Mouse (Mus musculus): Measurements from ENCODE around the gene Arhgap10. TPM values are rescaled to one million over a fixed set of nuclear protein-coding genes. Genes with fewer than 3 reads are reported as not detected.

Arhgap10 gene
- total and polyA plus RNA-seq, 2 experiments from 2014 or later = 23.6 to 33.3 TPM

- TF ChIP-seq EP300 (IDR thresholded peaks at IDR 0.05; ENCODE audit: low read depth) (no peak), CTCF (IDR thresholded peaks at IDR 0.05; ENCODE audit: low read depth) (no peak)
- WGBS = 71% methylated on average over 6 of the region's 6 CpGs
Observed at GRCm38 (mm10) chr8:77461392-77461791, 56.4 kb downstream of the Arhgap10 start.

GRCm38 (mm10) chr8:77460363-77460762, 57.4 kb downstream of the Arhgap10 start:
- peaks cover 11% of the 10 kb centered on the region for H3K4me1 ChIP-seq (ENCODE audit: control insufficient read depth, insufficient read depth)
- H3K27me3 ChIP-seq (ENCODE audit: control insufficient read depth, insufficient read depth, low read length) = no peaks in the 10 kb centered on the region
- H3K4me2 ChIP-seq (ENCODE audit: low read depth, low read length) = no peak overlapping the region
- no peak overlapping the region for H3K4me3 ChIP-seq (ENCODE audit: low read depth, low read length)
- no peaks in the 10 kb centered on the region for H3K36me3 ChIP-seq (replicated peaks; ENCODE audit: control insufficient read depth, insufficient read depth, low read length)
- no peaks in the 10 kb centered on the region for H3K9me3 ChIP-seq (replicated peaks; ENCODE audit: control insufficient read depth, low read length)
- ATAC-seq (ENCODE audit: insufficient read depth, low read depth) = no peak
- no peak overlapping the region for H3K9ac ChIP-seq (replicated peaks; ENCODE audit: low read depth, low read length)
- no peak for TF ChIP-seq EP300 (IDR thresholded peaks at IDR 0.05; ENCODE audit: low read depth)
- TF ChIP-seq CTCF (IDR thresholded peaks at IDR 0.05; ENCODE audit: low read depth) = no peak
- DNase-seq (ENCODE audit: low spot score) = no peak
- WGBS = 64% methylated on average over 2 of the region's 2 CpGs
- no peak overlapping the region for H3K27ac ChIP-seq (ENCODE audit: low read depth)

More at GRCm38 (mm10) chr8:77461392-77461791, 56.4 kb downstream of the Arhgap10 start:
- Histone ChIP-seq H3K4me3 (ENCODE audit: low read depth, low read length) (no peak overlapping the region), H3K36me3 (replicated peaks; ENCODE audit: control insufficient read depth, insufficient read depth, low read length) (no peaks in the 10 kb centered on the region), H3K9me3 (replicated peaks; ENCODE audit: control insufficient read depth, low read length) (no peaks in the 10 kb centered on the region), H3K27me3 (ENCODE audit: control insufficient read depth, insufficient read depth, low read length) (no peaks in the 10 kb centered on the region), H3K4me1 (ENCODE audit: control insufficient read depth, insufficient read depth) (peaks cover under 1% of the 10 kb centered on the region; the same call in 1 of the 2 replicates), H3K4me2 (ENCODE audit: low read depth, low read length) (no peak overlapping the region), H3K27ac (ENCODE audit: low read depth) (no peak overlapping the region), H3K9ac (replicated peaks; ENCODE audit: low read depth, low read length) (no peak overlapping the region)
- DNase-seq (ENCODE audit: low spot score) = no peak
- no peak for ATAC-seq (ENCODE audit: insufficient read depth, low read depth)

- H3K27me3 ChIP-seq (ENCODE audit: control insufficient read depth, insufficient read depth, low read length) = no peaks in the 10 kb centered on the region
- ATAC-seq (ENCODE audit: insufficient read depth, low read depth) (no peak), DNase-seq (ENCODE audit: low spot score) (no peak)
- no peak overlapping the region for H3K9ac ChIP-seq (replicated peaks; ENCODE audit: low read depth, low read length)
- no peaks in the 10 kb centered on the region for H3K9me3 ChIP-seq (replicated peaks; ENCODE audit: control insufficient read depth, low read length)
- H3K36me3 ChIP-seq (replicated peaks; ENCODE audit: control insufficient read depth, insufficient read depth, low read length) = no peaks in the 10 kb centered on the region
- no peak for TF ChIP-seq CTCF (IDR thresholded peaks at IDR 0.05; ENCODE audit: low read depth)
- no peak for TF ChIP-seq EP300 (IDR thresholded peaks at IDR 0.05; ENCODE audit: low read depth)
- WGBS = 74% methylated on average over 7 of the region's 7 CpGs
- H3K27ac ChIP-seq (ENCODE audit: low read depth) = no peak overlapping the region
- no peak overlapping the region for H3K4me2 ChIP-seq (ENCODE audit: low read depth, low read length)
- no peak overlapping the region for H3K4me3 ChIP-seq (ENCODE audit: low read depth, low read length)
- H3K4me1 ChIP-seq (ENCODE audit: control insufficient read depth, insufficient read depth) = peaks cover 18% of the 10 kb centered on the region
Observed at GRCm38 (mm10) chr8:77459696-77460095, 58.1 kb downstream of the Arhgap10 start.

GRCm38 (mm10) chr8:77458575-77458974, 59.2 kb downstream of the Arhgap10 start:
- Histone ChIP-seq H3K4me3 (ENCODE audit: low read depth, low read length) (no peak overlapping the region), H3K4me2 (ENCODE audit: low read depth, low read length) (no peak overlapping the region), H3K27me3 (ENCODE audit: control insufficient read depth, insufficient read depth, low read length) (no peaks in the 10 kb centered on the region), H3K9ac (replicated peaks; ENCODE audit: low read depth, low read length) (no peak overlapping the region), H3K9me3 (replicated peaks; ENCODE audit: control insufficient read depth, low read length) (no peaks in the 10 kb centered on the region), H3K36me3 (replicated peaks; ENCODE audit: control insufficient read depth, insufficient read depth, low read length) (no peaks in the 10 kb centered on the region), H3K27ac (ENCODE audit: low read depth) (0 out of 2 replicates have a peak overlapping the region, but pooled peaks have one; percentile 4), H3K4me1 (ENCODE audit: control insufficient read depth, insufficient read depth) (peaks cover 23% of the 10 kb centered on the region)
- TF ChIP-seq EP300 (IDR thresholded peaks at IDR 0.05; ENCODE audit: low read depth) (no peak), CTCF (IDR thresholded peaks at IDR 0.05; ENCODE audit: low read depth) (no peak)
- no peak for DNase-seq (ENCODE audit: low spot score)
- 93% methylated on average over 4 of the region's 4 CpGs for WGBS
- no peak for ATAC-seq (ENCODE audit: insufficient read depth, low read depth)

- H3K9me3 ChIP-seq (replicated peaks; ENCODE audit: control insufficient read depth, low read length) = no peaks in the 10 kb centered on the region
- H3K4me1 ChIP-seq (ENCODE audit: control insufficient read depth, insufficient read depth) = peaks cover 23% of the 10 kb centered on the region
- DNase-seq (ENCODE audit: low spot score) (no peak), ATAC-seq (ENCODE audit: insufficient read depth, low read depth) (no peak)
- 82% methylated on average over 6 of the region's 6 CpGs for whole genome bisulfite sequencing
- no peak overlapping the region for H3K4me3 ChIP-seq (ENCODE audit: low read depth, low read length)
- TF ChIP-seq EP300 (IDR thresholded peaks at IDR 0.05; ENCODE audit: low read depth) (no peak), CTCF (IDR thresholded peaks at IDR 0.05; ENCODE audit: low read depth) (no peak)
- no peaks in the 10 kb centered on the region for H3K27me3 ChIP-seq (ENCODE audit: control insufficient read depth, insufficient read depth, low read length)
- H3K36me3 ChIP-seq (replicated peaks; ENCODE audit: control insufficient read depth, insufficient read depth, low read length) = no peaks in the 10 kb centered on the region
- peak overlapping the region; percentile 48; the same call in 1 of the 2 replicates for H3K27ac ChIP-seq (ENCODE audit: low read depth)
- H3K4me2 ChIP-seq (ENCODE audit: low read depth, low read length) = no peak overlapping the region
- H3K9ac ChIP-seq (replicated peaks; ENCODE audit: low read depth, low read length) = no peak overlapping the region
Observed at GRCm38 (mm10) chr8:77456263-77456662, 61.5 kb downstream of the Arhgap10 start.

GRCm38 (mm10) chr8:77453836-77454235, 63.9 kb downstream of the Arhgap10 start:
- TF ChIP-seq CTCF (IDR thresholded peaks at IDR 0.05; ENCODE audit: low read depth) (no peak), EP300 (IDR thresholded peaks at IDR 0.05; ENCODE audit: low read depth) (no peak)
- peaks cover 15% of the 10 kb centered on the region for H3K36me3 ChIP-seq (replicated peaks; ENCODE audit: control insufficient read depth, insufficient read depth, low read length)
- no peaks in the 10 kb centered on the region for H3K27me3 ChIP-seq (ENCODE audit: control insufficient read depth, insufficient read depth, low read length)
- peaks cover 5% of the 10 kb centered on the region; the same call in 1 of the 2 replicates for H3K9me3 ChIP-seq (replicated peaks; ENCODE audit: control insufficient read depth, low read length)
- no peak overlapping the region for H3K4me3 ChIP-seq (ENCODE audit: low read depth, low read length)
- no peak overlapping the region for H3K4me2 ChIP-seq (ENCODE audit: low read depth, low read length)
- peaks cover 23% of the 10 kb centered on the region for H3K4me1 ChIP-seq (ENCODE audit: control insufficient read depth, insufficient read depth)
- DNase-seq (ENCODE audit: low spot score) (no peak), ATAC-seq (ENCODE audit: insufficient read depth, low read depth) (no peak)
- no peak overlapping the region for H3K9ac ChIP-seq (replicated peaks; ENCODE audit: low read depth, low read length)
- WGBS = 83% methylated on average over 9 of the region's 9 CpGs
- H3K27ac ChIP-seq (ENCODE audit: low read depth) = peak overlapping the region; percentile 36; the same call in 1 of the 2 replicates

All from heart, postnatal 0 days (tissue).